Mouse (Mus musculus) frontal cortex, adult (tissue): ENCODE measurements around the gene Hapln1.

Experiments used
- ATAC-seq: cut with Nextera tagmentation; 2 replicates; pipeline ENCODE4 v1.9.2; 2017; ENCODE audit warnings: mild to moderate bottlenecking, moderate library complexity, mixed read lengths; ENCODE audit not compliant: low TSS enrichment

Hapln1 gene

GRCm38 (mm10) chr13:89539205-89539886 is at the start of gene Hapln1:
Gene Hapln1, plus strand, starts transcription at chr13:89539796.
- ATAC-seq: peak; percentile 98

GRCm38 (mm10) chr13:89493169-89493568 is 46.4 kb upstream of the Hapln1 start:
- no peak for ATAC-seq

- no peak for ATAC-seq
Measured at GRCm38 (mm10) chr13:89493678-89494077, 45.9 kb upstream of the Hapln1 start.

GRCm38 (mm10) chr13:89496569-89496968 is 43.0 kb upstream of the Hapln1 start:
- no peak for ATAC-seq

GRCm38 (mm10) chr13:89499419-89499818 is 40.2 kb upstream of the Hapln1 start:
- ATAC-seq: no peak

GRCm38 (mm10) chr13:89521507-89521908 is 18.1 kb upstream of the Hapln1 start:
- ATAC-seq: no peak

GRCm38 (mm10) chr13:89528716-89529115 is 10.9 kb upstream of the Hapln1 start:
- ATAC-seq: no peak

GRCm38 (mm10) chr13:89530386-89530785 is 9.2 kb upstream of the Hapln1 start:
- ATAC-seq: no peak

- no peak for ATAC-seq
Measured at GRCm38 (mm10) chr13:89539887-89540264, 280 bp downstream of the Hapln1 start.

GRCm38 (mm10) chr13:89540301-89540982 is 846 bp downstream of the Hapln1 start:
- 0 out of 2 replicates have a peak, but pooled peaks have one; percentile 18 for ATAC-seq

- peak; percentile 68 for ATAC-seq
Measured at GRCm38 (mm10) chr13:89543003-89543402, 3.4 kb downstream of the Hapln1 start.

GRCm38 (mm10) chr13:89548203-89548740 is 8.7 kb downstream of the Hapln1 start:
- ATAC-seq: no peak

- ATAC-seq: no peak
Measured at GRCm38 (mm10) chr13:89549507-89549906, 9.9 kb downstream of the Hapln1 start.

- no peak for ATAC-seq
Measured at GRCm38 (mm10) chr13:89551502-89551901, 11.9 kb downstream of the Hapln1 start.

GRCm38 (mm10) chr13:89564518-89564917 is 24.9 kb downstream of the Hapln1 start:
- ATAC-seq: 0 out of 2 replicates have a peak, but pooled peaks have one; percentile 13

GRCm38 (mm10) chr13:89566300-89566699 is 26.7 kb downstream of the Hapln1 start:
- no peak for ATAC-seq

GRCm38 (mm10) chr13:89579115-89579514 is 39.5 kb downstream of the Hapln1 start:
- ATAC-seq: no peak

GRCm38 (mm10) chr13:89583138-89583746 is 43.6 kb downstream of the Hapln1 start:
- ATAC-seq: no peak

- ATAC-seq: peak; percentile 57; the same call in 1 of the 2 replicates
Measured at GRCm38 (mm10) chr13:89583747-89584738, 44.4 kb downstream of the Hapln1 start.

- ATAC-seq: peak; percentile 78
Measured at GRCm38 (mm10) chr13:89585144-89585543, 45.5 kb downstream of the Hapln1 start.

GRCm38 (mm10) chr13:89595105-89595504 is 55.5 kb downstream of the Hapln1 start:
- ATAC-seq: peak; percentile 44
